Mouse (Mus musculus): ENCODE results near the gene Dennd4a. TPM values are rescaled to one million over a fixed set of nuclear protein-coding genes. Genes with fewer than 3 reads are reported as not detected.

Gene Dennd4a
- polyA plus RNA-seq, 1 experiment from 2014 or later = 6.1 TPM

DNA sequence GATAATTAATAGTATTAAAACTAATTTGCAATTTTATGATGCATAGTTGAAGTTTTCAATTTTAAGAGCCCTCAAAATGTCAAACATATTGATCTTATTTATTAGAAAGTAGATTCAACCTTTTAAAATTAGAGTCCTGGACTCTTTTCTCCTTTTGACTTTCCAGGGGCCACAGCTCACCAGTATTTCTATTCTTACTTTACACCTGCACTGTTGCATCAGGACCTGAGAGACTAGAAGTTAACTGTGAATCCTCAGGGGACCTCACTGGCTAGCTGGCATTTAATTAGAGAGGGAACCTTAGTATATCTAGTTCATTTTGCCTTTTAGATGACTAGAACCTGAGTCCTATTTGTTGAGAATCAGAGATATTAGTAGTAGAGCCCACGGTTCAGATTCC, 38.4 kb downstream of the Dennd4a start:
- ATAC-seq (ENCODE audit: low FRiP score, low TSS enrichment) = no peak
- Histone ChIP-seq H3K9me3 (ENCODE audit: control insufficient read depth, low read length) (no peaks in the 10 kb centered on the region), H3K36me3 (ENCODE audit: control insufficient read depth, insufficient read depth, low read length) (no peaks in the 10 kb centered on the region), H3K27me3 (ENCODE audit: control insufficient read depth, insufficient read depth, low read length) (no peaks in the 10 kb centered on the region), H3K4me1 (ENCODE audit: control insufficient read depth, insufficient read depth, low read length) (no peaks in the 10 kb centered on the region), H3K4me3 (ENCODE audit: low read length) (no peak overlapping the region), H3K27ac (ENCODE audit: low read depth, low read length) (no peak overlapping the region), H3K4me2 (replicated peaks; ENCODE audit: low read depth, low read length) (no peak overlapping the region), H3K9ac (ENCODE audit: low read depth, low read length) (no peak overlapping the region)
- WGBS = 83% methylated on average over 1 of the region's 1 CpGs

- H3K36me3 ChIP-seq (ENCODE audit: control insufficient read depth, insufficient read depth, low read length) = no peaks in the 10 kb centered on the region; the same call in 1 of the 2 replicates
- H3K27me3 ChIP-seq (ENCODE audit: control insufficient read depth, insufficient read depth, low read length) = no peaks in the 10 kb centered on the region
- H3K4me1 ChIP-seq (ENCODE audit: control insufficient read depth, insufficient read depth, low read length) = no peaks in the 10 kb centered on the region
- no peak for ATAC-seq (ENCODE audit: low FRiP score, low TSS enrichment)
- H3K4me3 ChIP-seq (ENCODE audit: low read length) = no peak overlapping the region
- no peak overlapping the region for H3K9ac ChIP-seq (ENCODE audit: low read depth, low read length)
- H3K27ac ChIP-seq (ENCODE audit: low read depth, low read length) = no peak overlapping the region
- no peak overlapping the region for H3K4me2 ChIP-seq (replicated peaks; ENCODE audit: low read depth, low read length)
- H3K9me3 ChIP-seq (ENCODE audit: control insufficient read depth, low read length) = no peaks in the 10 kb centered on the region
Measured at GRCm38 (mm10) chr9:64860083-64860482, 48.9 kb downstream of the Dennd4a start.

DNA sequence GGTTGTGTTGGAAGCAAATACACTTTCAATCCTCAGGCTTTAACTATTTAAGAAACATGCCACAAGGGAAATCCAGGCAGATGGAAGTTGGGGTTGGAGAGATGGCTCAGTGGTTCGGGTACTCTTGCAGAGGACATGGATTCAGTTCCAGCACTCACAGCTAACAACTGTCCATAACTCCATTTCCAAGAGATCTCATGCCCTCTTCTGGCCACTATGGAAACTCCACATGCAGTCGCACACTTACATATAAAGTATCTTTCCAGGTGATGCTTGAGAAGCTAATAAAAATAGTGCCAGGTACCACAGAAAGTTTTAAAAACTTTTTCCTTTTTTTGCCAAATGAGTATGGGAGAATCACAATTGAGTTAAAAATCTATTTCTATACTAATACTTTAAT, 51.5 kb downstream of the Dennd4a start:
- Histone ChIP-seq H3K9me3 (ENCODE audit: control insufficient read depth, low read length) (no peaks in the 10 kb centered on the region), H3K9ac (ENCODE audit: low read depth, low read length) (no peak overlapping the region), H3K27me3 (ENCODE audit: control insufficient read depth, insufficient read depth, low read length) (no peaks in the 10 kb centered on the region), H3K27ac (ENCODE audit: low read depth, low read length) (no peak overlapping the region), H3K4me2 (replicated peaks; ENCODE audit: low read depth, low read length) (no peak overlapping the region), H3K4me1 (ENCODE audit: control insufficient read depth, insufficient read depth, low read length) (no peaks in the 10 kb centered on the region), H3K36me3 (ENCODE audit: control insufficient read depth, insufficient read depth, low read length) (no peaks in the 10 kb centered on the region; the same call in 1 of the 2 replicates), H3K4me3 (ENCODE audit: low read length) (no peak overlapping the region)
- 85% methylated on average over 2 of the region's 2 CpGs for WGBS
- ATAC-seq (ENCODE audit: low FRiP score, low TSS enrichment) = no peak

DNA sequence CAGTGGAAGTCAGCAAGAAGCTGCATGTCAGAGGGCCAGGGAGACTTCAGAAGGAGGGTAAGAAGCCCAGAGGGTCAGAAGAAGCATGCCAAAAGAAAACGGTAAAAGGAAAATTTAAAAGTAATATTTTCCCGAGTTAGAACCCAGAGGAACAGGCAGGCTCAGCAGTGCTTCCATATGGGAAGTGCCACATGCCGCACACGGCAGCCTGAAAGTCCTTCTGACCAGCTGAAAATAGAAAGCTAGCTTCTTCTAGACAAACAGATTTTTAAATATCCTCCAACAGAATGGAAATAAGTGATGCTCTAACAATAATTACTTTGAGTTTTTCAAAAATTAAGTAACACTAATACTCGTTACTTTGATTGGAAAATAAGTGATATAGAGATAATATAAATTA, 74.9 kb downstream of the Dennd4a start:
- H3K4me3 ChIP-seq (ENCODE audit: low read length) = no peak overlapping the region
- no peak overlapping the region for H3K27ac ChIP-seq (ENCODE audit: low read depth, low read length)
- ATAC-seq (ENCODE audit: low FRiP score, low TSS enrichment) = no peak
- H3K27me3 ChIP-seq (ENCODE audit: control insufficient read depth, insufficient read depth, low read length) = no peaks in the 10 kb centered on the region
- WGBS = 86% methylated on average over 5 of the region's 5 CpGs
- H3K9ac ChIP-seq (ENCODE audit: low read depth, low read length) = no peak overlapping the region
- no peak overlapping the region for H3K4me2 ChIP-seq (replicated peaks; ENCODE audit: low read depth, low read length)
- no peaks in the 10 kb centered on the region for H3K36me3 ChIP-seq (ENCODE audit: control insufficient read depth, insufficient read depth, low read length)
- no peaks in the 10 kb centered on the region for H3K4me1 ChIP-seq (ENCODE audit: control insufficient read depth, insufficient read depth, low read length)
- H3K9me3 ChIP-seq (ENCODE audit: control insufficient read depth, low read length) = no peaks in the 10 kb centered on the region

GRCm38 (mm10) chr9:64896605-64897004, 85.5 kb downstream of the Dennd4a start:
- no peak overlapping the region for H3K4me3 ChIP-seq (ENCODE audit: low read length)
- H3K9me3 ChIP-seq (ENCODE audit: control insufficient read depth, low read length) = no peaks in the 10 kb centered on the region
- no peaks in the 10 kb centered on the region for H3K36me3 ChIP-seq (ENCODE audit: control insufficient read depth, insufficient read depth, low read length)
- H3K4me1 ChIP-seq (ENCODE audit: control insufficient read depth, insufficient read depth, low read length) = no peaks in the 10 kb centered on the region
- no peak overlapping the region for H3K4me2 ChIP-seq (replicated peaks; ENCODE audit: low read depth, low read length)
- no peaks in the 10 kb centered on the region for H3K27me3 ChIP-seq (ENCODE audit: control insufficient read depth, insufficient read depth, low read length)
- H3K9ac ChIP-seq (ENCODE audit: low read depth, low read length) = no peak overlapping the region
- H3K27ac ChIP-seq (ENCODE audit: low read depth, low read length) = no peak overlapping the region
- ATAC-seq (ENCODE audit: low FRiP score, low TSS enrichment) = no peak
- WGBS = 91% methylated on average over 10 of the region's 10 CpGs

DNA sequence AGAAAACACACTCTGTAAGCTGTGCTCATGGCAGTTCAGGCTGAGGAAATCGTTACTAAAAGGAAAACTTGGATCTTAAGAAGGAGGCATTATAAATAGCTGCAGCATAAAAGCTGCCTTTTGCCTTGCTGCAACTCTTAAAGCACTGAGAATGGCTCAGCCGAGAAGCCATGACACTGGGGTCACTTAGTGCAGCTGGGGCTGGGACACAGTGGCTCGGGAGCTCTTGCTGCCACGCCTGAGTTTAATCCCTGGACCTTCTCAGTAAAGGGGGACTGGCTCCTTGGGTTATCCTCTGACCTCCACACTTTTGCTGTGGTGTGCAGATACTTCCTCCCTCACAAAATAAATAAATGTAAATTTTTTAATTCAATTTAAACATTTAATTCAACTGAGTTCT, 91.7 kb downstream of the Dennd4a start:
- Histone ChIP-seq H3K4me2 (replicated peaks; ENCODE audit: low read depth, low read length) (no peak overlapping the region), H3K27me3 (ENCODE audit: control insufficient read depth, insufficient read depth, low read length) (no peaks in the 10 kb centered on the region), H3K9me3 (ENCODE audit: control insufficient read depth, low read length) (no peaks in the 10 kb centered on the region), H3K9ac (ENCODE audit: low read depth, low read length) (no peak overlapping the region), H3K4me3 (ENCODE audit: low read length) (no peak overlapping the region), H3K4me1 (ENCODE audit: control insufficient read depth, insufficient read depth, low read length) (no peaks in the 10 kb centered on the region), H3K27ac (ENCODE audit: low read depth, low read length) (no peak overlapping the region), H3K36me3 (ENCODE audit: control insufficient read depth, insufficient read depth, low read length) (peaks cover 4% of the 10 kb centered on the region; the same call in 1 of the 2 replicates)
- ATAC-seq (ENCODE audit: low FRiP score, low TSS enrichment) = no peak
- WGBS = 39% methylated on average over 4 of the region's 4 CpGs

DNA sequence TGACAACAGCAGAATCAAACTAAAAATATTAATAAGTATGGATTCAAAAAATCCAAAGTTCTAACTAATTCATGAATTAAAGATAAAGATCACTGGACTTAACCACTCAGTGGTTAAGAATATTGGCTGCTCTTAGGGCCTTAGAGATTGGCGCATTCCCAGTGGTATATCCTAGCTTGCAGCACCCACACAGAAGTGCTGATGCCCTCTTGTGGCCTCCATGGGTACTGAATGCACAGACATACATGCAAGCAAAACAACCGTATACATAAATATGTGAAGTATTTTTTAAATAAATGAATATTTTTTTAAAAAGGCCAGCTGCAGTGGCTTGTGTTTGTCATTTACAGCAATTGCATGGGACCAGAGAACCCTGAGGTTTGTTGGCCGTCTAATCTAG, 92.2 kb downstream of the Dennd4a start:
- no peaks in the 10 kb centered on the region for H3K27me3 ChIP-seq (ENCODE audit: control insufficient read depth, insufficient read depth, low read length)
- H3K36me3 ChIP-seq (ENCODE audit: control insufficient read depth, insufficient read depth, low read length) = peaks cover 4% of the 10 kb centered on the region; the same call in 1 of the 2 replicates
- H3K9me3 ChIP-seq (ENCODE audit: control insufficient read depth, low read length) = no peaks in the 10 kb centered on the region
- WGBS = 69% methylated on average over 3 of the region's 3 CpGs
- no peak overlapping the region for H3K4me2 ChIP-seq (replicated peaks; ENCODE audit: low read depth, low read length)
- no peak overlapping the region for H3K27ac ChIP-seq (ENCODE audit: low read depth, low read length)
- H3K9ac ChIP-seq (ENCODE audit: low read depth, low read length) = no peak overlapping the region
- no peaks in the 10 kb centered on the region for H3K4me1 ChIP-seq (ENCODE audit: control insufficient read depth, insufficient read depth, low read length)
- ATAC-seq (ENCODE audit: low FRiP score, low TSS enrichment) = no peak
- no peak overlapping the region for H3K4me3 ChIP-seq (ENCODE audit: low read length)

GRCm38 (mm10) chr9:64904917-64905640, 93.9 kb downstream of the Dennd4a start:
- Histone ChIP-seq H3K9ac (ENCODE audit: low read depth, low read length) (no peak overlapping the region), H3K4me2 (replicated peaks; ENCODE audit: low read depth, low read length) (no peak overlapping the region), H3K36me3 (ENCODE audit: control insufficient read depth, insufficient read depth, low read length) (peaks cover 4% of the 10 kb centered on the region; the same call in 1 of the 2 replicates), H3K4me1 (ENCODE audit: control insufficient read depth, insufficient read depth, low read length) (no peaks in the 10 kb centered on the region), H3K27me3 (ENCODE audit: control insufficient read depth, insufficient read depth, low read length) (no peaks in the 10 kb centered on the region), H3K9me3 (ENCODE audit: control insufficient read depth, low read length) (no peaks in the 10 kb centered on the region), H3K27ac (ENCODE audit: low read depth, low read length) (no peak overlapping the region), H3K4me3 (ENCODE audit: low read length) (no peak overlapping the region)
- no peak for ATAC-seq (ENCODE audit: low FRiP score, low TSS enrichment)
- WGBS = 89% methylated on average over 14 of the region's 14 CpGs

DNA sequence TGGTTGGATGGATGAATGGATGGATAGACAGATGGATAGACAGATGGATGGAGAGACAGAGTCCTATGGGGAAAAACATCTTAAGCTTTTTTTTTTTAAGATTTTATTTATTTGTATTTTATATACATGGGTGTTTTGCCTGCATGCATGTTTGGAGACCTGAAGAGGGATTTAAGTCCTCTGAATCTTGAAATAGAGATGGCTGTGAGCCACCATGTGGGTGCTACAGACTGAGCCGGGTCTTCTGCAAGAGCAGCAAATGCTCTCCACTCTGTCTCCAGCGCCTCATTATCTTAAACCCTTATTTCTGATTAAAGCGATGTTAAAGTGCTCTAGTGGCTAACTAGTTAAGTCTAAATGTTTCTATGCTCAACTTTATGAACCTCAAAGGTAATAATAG, 96.3 kb downstream of the Dennd4a start:
- no peaks in the 10 kb centered on the region for H3K9me3 ChIP-seq (ENCODE audit: control insufficient read depth, low read length)
- H3K4me3 ChIP-seq (ENCODE audit: low read length) = no peak overlapping the region

More for the DNA sequence above, 96.3 kb downstream of the Dennd4a start:
- H3K4me2 ChIP-seq (replicated peaks; ENCODE audit: low read depth, low read length) = no peak overlapping the region
- H3K27me3 ChIP-seq (ENCODE audit: control insufficient read depth, insufficient read depth, low read length) = no peaks in the 10 kb centered on the region
- H3K27ac ChIP-seq (ENCODE audit: low read depth, low read length) = no peak overlapping the region
- peaks cover 4% of the 10 kb centered on the region; the same call in 1 of the 2 replicates for H3K36me3 ChIP-seq (ENCODE audit: control insufficient read depth, insufficient read depth, low read length)
- H3K4me1 ChIP-seq (ENCODE audit: control insufficient read depth, insufficient read depth, low read length) = no peaks in the 10 kb centered on the region
- 95% methylated on average over 3 of the region's 3 CpGs for WGBS
- H3K9ac ChIP-seq (ENCODE audit: low read depth, low read length) = no peak overlapping the region
- ATAC-seq (ENCODE audit: low FRiP score, low TSS enrichment) = no peak

Measured in kidney, embryonic 14.5 days (tissue).